Mouse (Mus musculus): Measurements from ENCODE around the gene Ctcf.
"Not testable (repeated sequence)": the region's sequence is repeated elsewhere in the genome, so short reads cannot be mapped to it uniquely, and the experiment has no call there.

Gene Ctcf

GRCm38 (mm10) chr8:105636018-105636962 lies at the start of gene Ctcf:
Gene Ctcf, plus strand, starts transcription at chr8:105636568.
- peak; percentile 93 for DNase-seq

- no peak for DNase-seq
Measured at GRCm38 (mm10) chr8:105592431-105592830, 43.9 kb upstream of the Ctcf start.

GRCm38 (mm10) chr8:105593859-105594258 lies 42.5 kb upstream of the Ctcf start:
- DNase-seq, result peak; percentile 58

GRCm38 (mm10) chr8:105594451-105595242 lies 41.7 kb upstream of the Ctcf start:
- peak; percentile 75 for DNase-seq

GRCm38 (mm10) chr8:105596362-105597034 lies 39.9 kb upstream of the Ctcf start:
- DNase-seq, result peak; percentile 93

GRCm38 (mm10) chr8:105598777-105599176 lies 37.6 kb upstream of the Ctcf start:
- no peak for DNase-seq

- DNase-seq, result no peak
Measured at GRCm38 (mm10) chr8:105601301-105601700, 35.1 kb upstream of the Ctcf start.

GRCm38 (mm10) chr8:105602540-105602939 lies 33.8 kb upstream of the Ctcf start:
- DNase-seq, result not testable (repeated sequence)

GRCm38 (mm10) chr8:105604804-105605381 lies 31.5 kb upstream of the Ctcf start, which contains the start of gene Ripor1:
Gene Ripor1, plus strand, starts transcription at chr8:105605255.
- peak; percentile 84 for DNase-seq

- peak; percentile 65 for DNase-seq
Measured at GRCm38 (mm10) chr8:105605491-105606188, 30.7 kb upstream of the Ctcf start.

GRCm38 (mm10) chr8:105606189-105607023 lies 30.0 kb upstream of the Ctcf start:
- DNase-seq, result peak; percentile 87

GRCm38 (mm10) chr8:105607062-105607461 lies 29.3 kb upstream of the Ctcf start:
- DNase-seq, result no peak

- DNase-seq, result peak; percentile 39
Measured at GRCm38 (mm10) chr8:105607684-105608083, 28.7 kb upstream of the Ctcf start.

GRCm38 (mm10) chr8:105609355-105609754 lies 27.0 kb upstream of the Ctcf start:
- DNase-seq, result no peak

GRCm38 (mm10) chr8:105609771-105610170 lies 26.6 kb upstream of the Ctcf start:
- DNase-seq, result no peak

- DNase-seq, result no peak
Measured at GRCm38 (mm10) chr8:105611836-105612235, 24.5 kb upstream of the Ctcf start.

GRCm38 (mm10) chr8:105613037-105613436 lies 23.3 kb upstream of the Ctcf start:
- peak; percentile 65 for DNase-seq

- DNase-seq, result peak; percentile 77
Measured at GRCm38 (mm10) chr8:105613830-105614511, 22.4 kb upstream of the Ctcf start.

GRCm38 (mm10) chr8:105615942-105616341 lies 20.4 kb upstream of the Ctcf start:
- DNase-seq, result no peak
